Mouse (Mus musculus) heart, postnatal 0 days (tissue): ENCODE results near the gene Togaram2.

Experiments used
- CTCF ChIP-seq: IDR thresholded peaks from 2 replicates; pipeline ENCODE4 v1.5.1; 2016; ENCODE audit warnings: antibody characterized with exemption, control low read depth, low read depth
- EP300 ChIP-seq: IDR thresholded peaks from 2 replicates; pipeline ENCODE4 v1.6.1; 2016; ENCODE audit warnings: antibody characterized with exemption, low read depth

- TF ChIP-seq CTCF = no peak
- TF ChIP-seq EP300 = no peak
Measured at GRCm38 (mm10) chr17:71665201-71665600, 7.9 kb upstream of the Togaram2 start.
